Mouse (Mus musculus) MEL (cell line): ENCODE measurements at regions not wholly inside any gene's neighbourhood (a gene's known extent, or its start where the extent isn't known, plus 50 kb on each side); places are given as distances from the start of the nearest gene placed in this dataset.

Experiments
- DNase-seq: peaks from one replicate; pipeline ENCODE4 v3.0.0; 2011; ENCODE audit warnings: low read depth, low spot score
- H3K27ac ChIP-seq: 2 replicates; pipeline ENCODE4 v1.5.1; 2012; ENCODE audit warnings: low read depth, mild to moderate bottlenecking, control low read depth, low read length, moderate library complexity; ENCODE audit not compliant: control insufficient read depth
- H3K27me3 ChIP-seq, 2 experiments: fragments of 150-350 bp in 1 of 2; sonication (generic) in 1 of 2; 2 replicates each; pipeline ENCODE4 v1.6.1; 2012; ENCODE audit warnings: low read length in 2 of 2, mild to moderate bottlenecking in 2 of 2, improper control_type of control experiment in 1 of 2, moderate library complexity in 1 of 2; ENCODE audit not compliant: insufficient read depth in 2 of 2, control insufficient read depth in 1 of 2
- H3K36me3 ChIP-seq, 2 experiments: 2 replicates each; pipeline ENCODE4 v1.6.1; 2012 to 2014; ENCODE audit warnings: low read length in 2 of 2, improper control_type of control experiment in 1 of 2, inconsistent platforms in 1 of 2, mild to moderate bottlenecking in 1 of 2; ENCODE audit not compliant: insufficient read depth in 2 of 2, control insufficient read depth in 1 of 2
- H3K4me1 ChIP-seq, 2 experiments: fragments of 150-350 bp in 1 of 2; sonication (generic) in 1 of 2; 2 replicates each; pipeline ENCODE4 v1.6.1; 2012; ENCODE audit warnings: low read length in 2 of 2, improper control_type of control experiment in 1 of 2, mild to moderate bottlenecking in 1 of 2; ENCODE audit not compliant: insufficient read depth in 2 of 2, control insufficient read depth in 1 of 2
- H3K4me3 ChIP-seq, 2 experiments: fragments of 150-350 bp in 1 of 2; sonication (generic) in 1 of 2; 2 replicates each; pipeline ENCODE4 v1.5.1; 2012; ENCODE audit warnings: low read depth in 2 of 2, low read length in 2 of 2, mild to moderate bottlenecking in 2 of 2, moderate library complexity in 2 of 2, control low read depth in 1 of 2, improper control_type of control experiment in 1 of 2; ENCODE audit not compliant: control insufficient read depth in 1 of 2, insufficient read depth in 1 of 2
- H3K79me2 ChIP-seq: 2 replicates; pipeline ENCODE4 v1.6.1; 2012; ENCODE audit warnings: mild to moderate bottlenecking, low read length, moderate library complexity; ENCODE audit not compliant: control insufficient read depth, poor library complexity, insufficient read depth
- H3K9ac ChIP-seq: 2 replicates; pipeline ENCODE4 v1.6.1; 2012; ENCODE audit warnings: low read depth, mild to moderate bottlenecking, control low read depth, low read length, moderate library complexity; ENCODE audit not compliant: control insufficient read depth, poor library complexity, severe bottlenecking
- H3K9me3 ChIP-seq: fragments of 150-350 bp; sonication (generic); replicated peaks from 2 replicates; pipeline ENCODE4 v1.6.1; 2012; ENCODE audit warnings: mild to moderate bottlenecking, low read length, improper control_type of control experiment, moderate library complexity; ENCODE audit not compliant: insufficient read depth
- CHD2 ChIP-seq: IDR thresholded peaks from 2 replicates; pipeline ENCODE4 v1.6.1; 2011; ENCODE audit warnings: low read length, improper control_type of control experiment
- E2F4 ChIP-seq: IDR thresholded peaks from 2 replicates; pipeline ENCODE4 v1.6.1; 2011; ENCODE audit warnings: low read depth, low read length, improper control_type of control experiment, borderline replicate concordance
- ETS1 ChIP-seq: IDR thresholded peaks from 2 replicates; pipeline ENCODE4 v1.6.1; 2012; ENCODE audit warnings: low read depth, mild to moderate bottlenecking, inconsistent platforms, low read length, improper control_type of control experiment, moderate library complexity
- HCFC1 ChIP-seq: IDR thresholded peaks from 2 replicates; pipeline ENCODE4 v1.6.1; 2012; ENCODE audit warnings: low read depth, mild to moderate bottlenecking, inconsistent platforms, low read length, improper control_type of control experiment, moderate library complexity
- KAT2A ChIP-seq: conservative IDR thresholded peaks from 2 replicates; pipeline ENCODE4 v1.6.1; 2012; ENCODE audit warnings: low read depth, low read length, improper control_type of control experiment, inconsistent platforms
- MAZ ChIP-seq: IDR thresholded peaks from 2 replicates; pipeline ENCODE4 v1.6.1; 2012; ENCODE audit warnings: low read depth, mild to moderate bottlenecking, inconsistent platforms, low read length, improper control_type of control experiment
- MEF2A ChIP-seq: IDR thresholded peaks from 2 replicates; pipeline ENCODE4 v1.6.1; 2014; ENCODE audit warnings: low read depth, mild to moderate bottlenecking, inconsistent platforms, low read length, improper control_type of control experiment; ENCODE audit not compliant: poor library complexity, insufficient replicate concordance, severe bottlenecking; ENCODE audit errors: extremely low read depth
- MXI1 ChIP-seq: IDR thresholded peaks from 2 replicates; pipeline ENCODE4 v1.6.1; 2011; ENCODE audit warnings: mild to moderate bottlenecking, low read depth, low read length, improper control_type of control experiment
- MYB ChIP-seq: IDR thresholded peaks from 2 replicates; pipeline ENCODE4 v1.6.1; 2011; ENCODE audit warnings: mild to moderate bottlenecking, low read depth, low read length, improper control_type of control experiment
- NRF1 ChIP-seq: IDR thresholded peaks from 2 replicates; pipeline ENCODE4 v1.6.1; 2014; ENCODE audit warnings: low read depth, mild to moderate bottlenecking, inconsistent platforms, low read length, improper control_type of control experiment, moderate library complexity; ENCODE audit not compliant: poor library complexity, insufficient read depth, severe bottlenecking
- POLR2A ChIP-seq, 2 experiments: IDR thresholded peaks; 2 replicates each; pipeline ENCODE4 v1.6.1; 2011 to 2012; ENCODE audit warnings: low read length in 2 of 2, mild to moderate bottlenecking in 2 of 2, control low read depth in 1 of 2, improper control_type of control experiment in 1 of 2, low read depth in 1 of 2, moderate library complexity in 1 of 2; ENCODE audit not compliant: control insufficient read depth in 1 of 2, insufficient read depth in 1 of 2, poor library complexity in 1 of 2
- RAD21 ChIP-seq: IDR thresholded peaks from 2 replicates; pipeline ENCODE4 v1.6.1; 2011; ENCODE audit warnings: mild to moderate bottlenecking, low read depth, low read length, improper control_type of control experiment
- SIN3A ChIP-seq: IDR thresholded peaks from 2 replicates; pipeline ENCODE4 v1.6.1; 2012; ENCODE audit warnings: low read length, improper control_type of control experiment, inconsistent platforms
- SMC3 ChIP-seq: IDR thresholded peaks from 2 replicates; pipeline ENCODE4 v1.6.1; 2011; ENCODE audit warnings: low read depth, low read length, improper control_type of control experiment
- TAL1 ChIP-seq: IDR thresholded peaks from 2 replicates; pipeline ENCODE4 v1.6.1; 2012; ENCODE audit warnings: mild to moderate bottlenecking, inconsistent platforms, low read length, moderate library complexity, mixed read lengths
- TBP ChIP-seq: IDR thresholded peaks from 2 replicates; pipeline ENCODE4 v1.8.0; 2011; ENCODE audit warnings: low read depth, low read length, improper control_type of control experiment
- TCF12 ChIP-seq: IDR thresholded peaks from 2 replicates; pipeline ENCODE4 v1.6.1; 2014; ENCODE audit warnings: low read depth, mild to moderate bottlenecking, inconsistent platforms, low read length, improper control_type of control experiment, moderate library complexity
- USF1 ChIP-seq: IDR thresholded peaks from 2 replicates; pipeline ENCODE4 v1.6.1; 2014; ENCODE audit warnings: low read depth, mild to moderate bottlenecking, inconsistent platforms, low read length, improper control_type of control experiment, moderate library complexity
- ZC3H11A ChIP-seq: IDR thresholded peaks from 2 replicates; pipeline ENCODE4 v1.6.1; 2012; ENCODE audit warnings: low read depth, mild to moderate bottlenecking, inconsistent platforms, low read length, improper control_type of control experiment
- ZMIZ1 ChIP-seq: IDR thresholded peaks from 2 replicates; pipeline ENCODE4 v1.6.1; 2012; ENCODE audit warnings: low read depth, mild to moderate bottlenecking, inconsistent platforms, low read length, improper control_type of control experiment, moderate library complexity

- H3K9ac ChIP-seq = no peak overlapping the region
- TF ChIP-seq HCFC1 (no peak), MEF2A (no peak), E2F4 (no peak), ZMIZ1 (no peak), RAD21 (no peak), NRF1 (no peak), CHD2 (no peak), USF1 (no peak), SMC3 (no peak), SIN3A (no peak), MAZ (no peak)
- H3K27ac ChIP-seq = no peak overlapping the region
- H3K27me3 ChIP-seq = no peaks in the 10 kb centered on the region
- no peaks in the 10 kb centered on the region for H3K79me2 ChIP-seq
- H3K36me3 ChIP-seq = no peaks in the 10 kb centered on the region
- DNase-seq = no peak
- H3K4me3 ChIP-seq = no peak overlapping the region
- H3K9me3 ChIP-seq = no peaks in the 10 kb centered on the region
- H3K4me1 ChIP-seq = no peaks in the 10 kb centered on the region
These were observed 118.3 kb upstream of the Lef1 start for GRCm38 (mm10) chr3:130991971-130992370.

GRCm38 (mm10) chr3:130986708-130987107 lies 123.6 kb upstream of the Lef1 start:
- Histone ChIP-seq H3K79me2 (no peaks in the 10 kb centered on the region), H3K4me3 (no peak overlapping the region), H3K9ac (no peak overlapping the region), H3K27ac (no peak overlapping the region), H3K9me3 (no peaks in the 10 kb centered on the region), H3K4me1 (no peaks in the 10 kb centered on the region), H3K27me3 (no peaks in the 10 kb centered on the region), H3K36me3 (no peaks in the 10 kb centered on the region)
- DNase-seq = no peak
- TF ChIP-seq ZMIZ1 (no peak), MAZ (no peak), E2F4 (no peak), TCF12 (no peak), ETS1 (no peak)

- no peaks in the 10 kb centered on the region for H3K4me1 ChIP-seq
- DNase-seq = no peak
- H3K9ac ChIP-seq = no peak overlapping the region
- H3K9me3 ChIP-seq = no peaks in the 10 kb centered on the region
- no peaks in the 10 kb centered on the region for H3K36me3 ChIP-seq
- no peak overlapping the region for H3K27ac ChIP-seq
- no peak overlapping the region for H3K4me3 ChIP-seq
- TF ChIP-seq TBP = no peak
- no peak for TF ChIP-seq POLR2A (IDR thresholded peaks at IDR 0.05; ENCODE audit: control insufficient read depth in 1 of 2, insufficient read depth in 1 of 2, low read depth in 1 of 2, low read length in 2 of 2, poor library complexity in 1 of 2)
- TF ChIP-seq KAT2A = no peak
- TF ChIP-seq TAL1 = no peak
- TF ChIP-seq MXI1 = no peak
- no peak for TF ChIP-seq MYB
- no peak for TF ChIP-seq ZC3H11A
- H3K79me2 ChIP-seq = no peaks in the 10 kb centered on the region
- no peaks in the 10 kb centered on the region for H3K27me3 ChIP-seq
These were observed 124.2 kb upstream of the Lef1 start for GRCm38 (mm10) chr3:130986101-130986500.
